Mouse (Mus musculus) layer of hippocampus, adult 8-10 months (tissue): Measurements from ENCODE around the gene Zyx. TPM values are rescaled to one million over a fixed set of nuclear protein-coding genes. Genes with fewer than 3 reads are reported as not detected.

Experiments
- DNase-seq, 2 experiments: peaks; one replicate each; pipeline ENCODE4 v3.0.0; 2022; ENCODE audit warnings: low spot score in 2 of 2
- total RNA-seq, 4 experiments: library from RNA; stranded (reverse); gene quantifications; 2 replicates each; pipeline ENCODE4 v1.2.4; 2022

Zyx gene
- 10 to 100 TPM; 36.5 to 52.5 (median 44.5) TPM for total RNA-seq

DNA sequence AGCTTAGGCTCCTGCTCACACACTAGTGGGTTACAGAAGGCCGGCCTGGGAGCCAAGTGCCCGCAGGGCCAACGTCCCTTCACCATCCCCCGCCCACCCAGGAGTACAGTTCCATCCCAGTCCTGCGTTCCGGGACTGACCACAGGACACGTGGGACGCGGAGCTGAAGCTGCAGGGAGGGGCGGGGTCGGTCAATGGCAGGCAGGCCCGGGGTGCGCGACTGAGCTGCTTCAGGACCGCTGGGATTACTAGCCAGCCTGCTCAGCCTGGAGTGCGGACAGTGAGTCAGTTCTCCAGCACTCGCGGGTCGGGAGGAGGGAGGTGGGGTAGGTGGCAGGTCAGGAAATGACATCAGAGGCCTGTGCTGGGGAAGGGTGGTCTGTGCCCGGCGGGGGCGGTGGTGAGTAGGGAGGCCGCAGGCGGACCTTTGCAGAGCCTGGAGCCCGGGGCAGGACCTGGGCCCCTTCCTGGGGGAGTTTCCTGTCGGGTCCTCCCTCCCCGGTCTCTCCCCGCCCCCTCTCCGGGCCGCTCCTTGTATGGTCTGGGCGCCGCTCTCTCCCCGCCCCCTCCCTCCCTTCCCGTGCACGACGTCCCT is at the start of gene Zyx:
TSS of gene Zyx (plus strand) at position 205 of the 595 bp plus-strand sequence.
- DNase-seq, result peak; percentile 72 to 80

- DNase-seq, result no peak
Observed at GRCm38 (mm10) chr6:42309816-42310378, 39.5 kb upstream of the Zyx start.

DNA sequence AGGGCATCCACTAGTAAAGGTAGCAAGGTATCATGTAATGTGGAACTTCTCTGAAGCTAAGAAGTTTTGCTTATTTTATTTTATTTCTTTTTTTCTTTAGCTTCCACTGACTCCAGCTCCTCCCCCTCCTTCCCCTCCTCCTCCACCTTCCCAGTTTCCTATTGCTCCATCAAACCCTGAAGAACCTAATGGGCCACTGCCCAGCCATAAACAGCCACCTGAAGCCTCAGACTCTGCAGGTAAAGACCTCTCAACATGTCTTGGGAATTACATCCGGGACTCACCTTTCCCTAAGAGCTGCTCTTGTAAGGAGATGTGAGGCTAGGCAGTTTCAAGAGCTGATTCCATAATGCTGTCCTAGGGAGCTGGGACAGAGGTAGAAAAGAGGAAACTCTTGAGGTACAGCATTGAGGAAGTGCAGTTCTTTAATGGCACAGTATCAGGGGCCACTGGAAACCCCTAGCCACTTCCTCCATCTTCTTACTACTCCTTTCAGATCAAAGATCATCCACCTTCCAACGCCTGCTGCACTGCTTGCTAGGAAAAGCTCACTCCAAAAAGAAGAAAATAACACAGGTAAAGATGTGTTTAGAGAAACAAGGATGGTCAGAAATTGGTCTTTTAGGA is 38.9 kb upstream of the Zyx start:
- DNase-seq, result no peak

DNA sequence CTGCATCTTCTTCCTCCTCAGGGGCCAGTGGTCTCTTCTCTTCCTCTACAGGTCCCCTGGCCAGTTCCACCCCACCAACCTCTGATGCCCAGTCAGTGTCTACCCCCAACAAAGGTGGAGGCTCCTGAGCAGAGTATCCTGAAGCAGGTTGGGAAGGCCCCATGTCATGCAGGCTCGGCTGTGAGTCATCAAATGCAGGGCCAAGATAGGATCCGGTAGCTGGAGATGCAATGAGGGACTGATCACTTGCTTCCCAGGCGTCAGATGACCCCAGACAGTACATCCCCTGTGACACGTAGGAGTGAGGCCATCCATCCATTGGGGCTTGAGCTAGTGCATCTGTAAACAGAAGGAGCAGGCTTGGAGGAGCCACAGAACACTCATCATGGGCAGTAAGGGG is 31.1 kb upstream of the Zyx start:
- DNase-seq, result no peak

- DNase-seq, result no peak
Observed at GRCm38 (mm10) chr6:42323371-42324066, 25.9 kb upstream of the Zyx start.

- peak in 1 of 2 experiments; percentile 22 for DNase-seq
Observed at GRCm38 (mm10) chr6:42324067-42324481, 25.4 kb upstream of the Zyx start.

DNA sequence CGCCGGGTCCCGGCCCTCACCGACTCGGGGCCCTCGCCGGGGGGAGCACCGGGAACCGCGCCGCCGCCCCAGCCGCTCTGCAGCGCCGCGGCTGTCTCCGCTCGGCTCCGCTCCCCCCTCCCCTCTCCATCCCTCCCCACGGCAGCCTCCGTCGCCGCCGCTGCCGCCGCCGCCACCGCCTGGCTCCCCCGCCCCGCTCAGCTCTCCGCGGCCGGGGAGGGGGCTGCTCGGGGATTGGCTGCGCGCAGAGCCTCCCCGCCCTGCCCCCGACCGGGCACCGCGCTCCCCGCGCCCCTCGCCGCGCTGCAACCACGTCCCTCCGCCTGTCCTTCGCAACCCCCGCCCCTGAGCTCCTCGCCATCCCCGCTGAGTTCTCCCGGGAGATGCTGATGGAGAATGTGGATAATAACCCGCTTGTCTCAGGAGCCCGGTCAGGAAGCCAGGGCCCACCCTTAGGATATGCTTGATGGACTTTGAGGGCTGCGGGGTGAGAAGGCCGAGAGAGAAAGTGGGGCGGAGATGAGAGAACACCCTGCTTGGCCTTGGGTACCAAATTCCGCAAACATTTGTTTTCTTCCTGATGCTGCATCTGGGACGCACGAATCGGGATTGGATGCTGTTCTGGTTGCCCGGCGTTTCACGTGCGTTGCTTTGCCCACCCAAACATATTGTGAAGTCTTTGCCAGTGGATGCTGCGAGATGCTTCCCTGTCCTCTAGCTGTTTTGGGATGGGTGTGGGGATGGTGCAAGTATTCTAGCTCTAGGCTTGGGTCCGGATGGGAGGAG is 24.8 kb upstream of the Zyx start, which contains the start of gene Fam131b:
TSS of gene Fam131b (minus strand) at position 162 of the 786 bp plus-strand sequence.
- peak; percentile 45 to 63 for DNase-seq

GRCm38 (mm10) chr6:42325268-42325609 is 24.2 kb upstream of the Zyx start:
- DNase-seq, result peak; percentile 75 to 88

DNA sequence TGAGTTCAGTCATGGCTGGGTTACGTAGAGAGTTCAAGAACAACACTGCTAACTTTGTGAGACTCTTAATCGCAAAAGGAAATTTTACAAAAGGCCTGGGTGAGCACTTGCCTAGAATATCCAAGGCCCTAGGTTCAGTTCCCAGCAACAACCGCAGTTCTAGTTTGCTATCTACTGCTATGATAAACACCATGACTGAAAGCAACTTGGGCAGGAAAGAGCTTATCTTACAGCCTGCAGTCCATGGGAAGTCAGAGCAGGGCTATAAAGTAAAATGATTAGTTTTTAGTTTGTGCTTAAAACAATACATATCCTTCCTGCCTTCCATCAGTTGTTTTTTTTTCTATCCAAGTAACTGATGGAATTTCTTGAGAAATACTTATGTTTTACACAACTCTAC is 22.9 kb upstream of the Zyx start:
- DNase-seq, result no peak

DNA sequence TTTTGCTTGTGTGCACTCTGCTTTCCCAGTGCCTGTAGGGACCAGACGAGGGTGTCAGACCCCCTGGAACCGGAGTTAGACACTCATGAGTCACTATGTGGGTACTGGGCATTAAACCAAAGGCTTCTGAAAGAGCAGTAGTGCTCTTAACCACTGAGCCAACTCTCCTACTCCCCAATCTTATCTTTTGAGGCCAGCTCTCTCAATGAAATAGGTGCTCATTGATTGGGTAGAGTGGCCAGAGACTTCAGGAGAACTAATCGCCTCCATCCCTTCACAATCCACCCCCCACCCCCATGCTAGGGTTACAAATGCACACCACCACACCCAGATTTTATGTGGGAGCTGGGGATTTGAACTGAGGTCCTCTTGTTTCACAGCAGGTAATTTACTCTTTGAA is 20.7 kb upstream of the Zyx start:
- DNase-seq, result no peak

- DNase-seq, result no peak
Observed at GRCm38 (mm10) chr6:42330216-42330615, 19.2 kb upstream of the Zyx start.

- DNase-seq, result no peak
Observed at GRCm38 (mm10) chr6:42330946-42331345, 18.5 kb upstream of the Zyx start.

- DNase-seq, result no peak
Observed at GRCm38 (mm10) chr6:42339189-42339588, 10.2 kb upstream of the Zyx start.

DNA sequence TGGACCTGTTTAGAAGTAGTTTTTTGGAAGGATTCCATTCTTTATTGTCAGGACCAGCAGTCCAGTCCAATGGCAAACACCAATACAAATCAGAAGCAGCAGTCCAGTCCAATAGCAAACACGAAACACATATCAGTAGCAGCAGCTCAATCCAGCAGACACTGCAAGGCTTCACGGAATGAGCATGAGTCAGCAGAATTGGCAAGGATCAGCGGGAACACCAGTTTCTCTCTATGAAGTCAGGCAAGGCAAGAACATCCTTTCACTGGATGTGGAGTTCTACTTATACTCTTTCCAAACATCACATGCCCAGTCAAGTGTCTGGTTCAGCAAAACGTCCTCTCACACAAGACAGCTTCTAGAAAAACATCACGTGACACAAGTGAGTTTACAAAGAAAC is 9.4 kb upstream of the Zyx start:
- DNase-seq, result no peak

DNA sequence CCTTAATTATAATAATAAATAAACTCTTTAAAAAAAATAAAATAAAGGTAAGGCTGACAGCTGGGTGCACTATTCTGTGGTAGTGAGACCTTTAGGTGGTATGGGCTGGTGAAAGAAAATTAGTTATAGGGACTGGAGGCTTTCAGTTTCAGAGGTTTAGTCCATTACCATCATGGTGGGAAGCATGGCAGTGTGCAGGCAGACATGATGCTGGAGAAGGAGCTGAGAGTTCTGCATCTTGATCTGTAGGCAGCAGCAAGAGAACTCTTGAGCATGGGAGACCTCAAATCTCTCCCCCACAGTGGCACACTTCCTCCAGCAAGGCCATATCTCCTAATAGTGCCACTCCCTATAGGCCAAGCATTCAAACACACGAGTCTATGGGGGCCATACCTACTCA is 7.3 kb upstream of the Zyx start:
- DNase-seq, result no peak

GRCm38 (mm10) chr6:42343361-42344120 is 5.9 kb upstream of the Zyx start:
- DNase-seq, result no peak

DNA sequence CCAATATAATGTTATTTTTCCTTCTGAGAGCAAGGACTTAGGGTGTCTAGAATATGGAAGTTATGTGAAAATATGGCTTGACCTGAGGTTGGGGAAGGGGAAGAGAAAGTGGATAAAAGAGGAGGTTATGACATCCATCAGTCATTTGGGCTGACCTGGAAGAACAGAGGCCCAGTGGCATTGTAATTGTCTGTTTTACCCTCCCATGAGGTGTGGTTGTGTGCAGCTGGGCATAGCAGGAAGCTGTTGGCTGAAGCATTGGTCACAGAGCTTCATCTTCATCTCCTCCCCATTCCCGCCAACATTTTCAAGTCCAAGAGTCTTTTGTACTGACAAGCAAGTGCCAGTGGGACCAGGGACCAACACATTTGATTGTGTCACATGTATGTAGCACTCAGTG is 5.2 kb upstream of the Zyx start:
- DNase-seq, result no peak

GRCm38 (mm10) chr6:42348281-42349005 is 987 bp upstream of the Zyx start:
- no peak for DNase-seq

- DNase-seq, result peak; percentile 60 to 72
Observed at GRCm38 (mm10) chr6:42349006-42349425, 414 bp upstream of the Zyx start.
